Mouse (Mus musculus) ovary, postnatal 36 days (tissue): ENCODE results near the gene Fam228a.
"Not testable (repeated sequence)": the region's sequence is repeated elsewhere in the genome, so short reads cannot be mapped to it uniquely, and the experiment has no call there.

Source experiments
- DNase-seq: peaks from one replicate; pipeline ENCODE4 v3.0.0; 2022; ENCODE audit warnings: low spot score, mixed read lengths

Gene Fam228a

DNA sequence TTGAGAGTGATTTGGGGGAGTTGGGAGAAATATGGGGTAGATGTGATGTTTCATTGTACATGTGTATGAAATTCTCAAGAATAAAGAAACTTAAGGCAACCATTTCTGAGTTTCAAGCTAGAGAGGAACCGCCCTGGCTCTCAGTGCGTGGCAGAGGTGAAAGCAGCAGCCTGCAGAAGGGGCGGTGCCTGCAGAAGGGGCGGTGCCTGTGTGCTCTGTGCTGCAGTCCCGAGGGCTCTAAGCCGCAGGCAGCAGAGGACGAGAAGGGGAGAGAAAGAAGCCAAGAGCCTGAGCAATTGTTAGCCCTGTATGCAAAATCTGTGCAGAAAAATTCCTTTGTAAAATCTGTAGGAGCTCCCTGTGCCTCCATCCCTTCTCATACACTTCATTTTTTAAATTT is 20.8 kb downstream of the Fam228a start:
- no peak for DNase-seq

DNA sequence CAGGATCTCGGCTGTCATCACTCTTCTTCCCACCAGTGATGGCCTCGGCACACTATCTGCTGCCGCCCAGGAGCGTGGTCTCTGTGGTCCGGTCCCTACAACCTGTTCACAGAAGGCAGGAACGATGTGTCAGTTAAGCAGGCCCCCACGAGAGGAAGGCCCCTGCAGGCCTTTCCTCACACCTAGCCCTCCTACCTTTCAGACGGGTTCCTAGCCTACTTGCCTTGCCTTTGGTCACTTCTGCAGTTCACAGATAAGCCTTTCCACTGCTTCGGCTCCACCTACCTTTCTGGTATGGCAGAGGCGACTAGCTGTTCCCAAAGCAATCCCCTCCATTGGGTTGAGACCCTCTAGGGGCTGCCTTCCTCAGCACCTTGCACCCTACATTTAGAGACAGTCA is 22.6 kb downstream of the Fam228a start:
- no peak for DNase-seq

DNA sequence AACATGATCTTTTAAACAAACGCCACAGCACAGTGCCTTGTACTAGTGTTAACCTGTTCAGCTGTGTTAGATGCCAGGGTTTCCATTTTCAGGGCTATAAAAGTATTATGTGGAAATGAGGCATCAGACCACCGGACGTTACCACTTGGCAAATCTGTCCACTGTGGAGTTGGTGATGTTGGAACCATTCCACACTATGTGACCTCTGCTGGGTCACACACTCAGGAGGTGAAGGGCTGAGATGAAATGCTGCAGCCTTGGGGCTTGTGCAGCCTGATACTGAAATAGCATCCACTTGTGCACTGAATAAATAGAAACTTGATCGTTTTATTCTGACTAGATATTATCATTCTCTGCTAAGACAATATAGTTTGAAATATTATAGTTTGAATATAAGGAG is 24.9 kb downstream of the Fam228a start:
- no peak for DNase-seq

DNA sequence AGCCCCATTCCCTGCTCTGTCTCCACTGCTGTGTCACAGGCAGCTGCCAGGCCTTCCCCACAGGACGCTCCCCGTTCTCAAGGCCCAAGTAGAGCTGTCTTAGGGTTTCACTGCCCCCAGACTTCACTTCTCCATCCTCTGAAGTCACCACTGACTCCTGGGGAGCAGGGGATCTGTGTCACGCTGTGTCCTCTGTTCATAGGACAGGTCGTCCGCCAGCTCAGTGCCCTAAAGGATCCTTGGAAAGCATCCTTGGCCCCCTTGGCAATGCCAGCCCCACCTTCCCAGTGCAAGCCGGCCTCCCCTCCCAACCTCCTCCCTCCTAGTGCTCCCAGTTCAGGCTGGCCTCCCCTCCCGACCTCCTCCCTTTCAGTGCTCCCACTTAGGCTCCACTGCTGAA is 28.3 kb downstream of the Fam228a start:
- DNase-seq: no peak

DNA sequence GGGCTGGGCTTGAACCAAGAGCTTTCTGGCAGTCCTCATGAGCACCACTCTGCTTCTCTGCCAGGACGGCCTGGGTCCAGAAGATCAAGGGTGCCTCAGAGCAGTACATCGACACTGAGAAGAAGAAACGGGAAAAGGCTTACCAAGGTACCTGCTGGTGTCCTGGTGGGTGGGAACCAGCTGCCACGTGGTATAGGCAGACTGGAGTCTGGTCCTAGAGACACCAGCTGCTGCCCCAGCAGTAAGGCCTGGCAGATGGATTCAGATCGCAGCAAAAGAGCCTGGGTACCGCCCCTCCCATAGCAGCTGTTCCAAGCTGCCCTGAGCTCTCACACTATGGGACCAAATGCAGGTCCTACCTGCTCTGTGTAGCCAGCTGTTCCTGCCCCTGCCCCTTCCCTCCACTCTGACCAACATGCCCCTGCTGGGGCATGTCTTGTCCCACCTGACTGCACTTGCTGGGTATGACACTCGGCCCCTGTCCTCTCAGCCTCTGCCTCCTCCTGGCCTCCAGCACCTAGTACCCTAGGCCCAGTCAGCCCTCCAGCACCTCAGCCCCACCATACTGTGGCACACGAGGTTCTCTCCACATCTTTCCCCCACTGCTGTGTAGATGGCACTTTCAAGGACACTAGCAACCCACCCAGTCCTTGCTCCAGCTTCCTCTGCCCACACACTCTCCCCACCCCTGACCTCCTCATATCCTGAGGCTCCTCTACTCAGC is 29.2 kb downstream of the Fam228a start:
- no peak for DNase-seq

DNA sequence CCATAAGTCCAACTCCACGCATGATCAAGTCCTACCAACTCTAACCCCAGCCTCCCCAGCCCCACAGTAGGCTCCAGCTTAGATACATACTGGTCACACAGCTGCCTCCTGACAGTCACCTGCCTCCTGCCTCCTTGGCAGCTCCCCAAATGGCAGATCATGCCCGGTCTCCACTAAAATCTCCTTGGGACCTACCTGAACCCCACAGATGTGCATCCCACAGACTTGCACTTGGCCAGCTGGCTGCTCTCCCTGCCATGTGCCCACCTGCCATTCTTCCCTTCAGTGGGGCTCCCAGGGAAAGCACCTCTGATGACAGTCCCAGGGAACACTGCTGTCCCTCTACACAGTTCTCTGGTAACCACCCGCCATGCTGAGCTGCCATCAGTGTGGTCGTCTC is 29.9 kb downstream of the Fam228a start:
- DNase-seq: no peak

DNA sequence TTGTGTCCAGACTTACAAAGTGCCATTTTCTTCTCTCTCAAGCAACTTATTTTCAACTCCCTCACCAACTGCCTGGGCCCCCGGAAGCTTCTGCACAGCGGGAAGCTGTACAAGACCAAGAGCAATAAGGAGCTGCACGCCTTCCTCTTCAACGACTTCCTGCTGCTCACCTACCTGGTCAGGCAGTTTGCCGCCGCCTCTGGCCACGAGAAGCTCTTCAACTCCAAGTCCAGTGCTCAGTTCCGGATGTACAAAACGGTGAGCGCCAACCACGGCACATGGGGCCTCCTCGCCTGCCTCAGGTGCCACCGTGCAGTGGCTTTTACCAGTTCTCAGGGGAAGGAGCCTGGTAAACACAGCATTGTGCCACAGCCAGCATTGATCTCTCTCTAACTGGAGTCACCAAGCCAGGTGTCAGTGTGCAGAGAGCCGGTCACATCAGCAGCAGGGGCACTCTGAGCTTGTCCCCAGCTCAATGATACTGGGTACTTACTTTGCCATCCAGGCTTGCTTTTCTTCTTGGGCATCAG is 30.7 kb downstream of the Fam228a start:
- no peak for DNase-seq

DNA sequence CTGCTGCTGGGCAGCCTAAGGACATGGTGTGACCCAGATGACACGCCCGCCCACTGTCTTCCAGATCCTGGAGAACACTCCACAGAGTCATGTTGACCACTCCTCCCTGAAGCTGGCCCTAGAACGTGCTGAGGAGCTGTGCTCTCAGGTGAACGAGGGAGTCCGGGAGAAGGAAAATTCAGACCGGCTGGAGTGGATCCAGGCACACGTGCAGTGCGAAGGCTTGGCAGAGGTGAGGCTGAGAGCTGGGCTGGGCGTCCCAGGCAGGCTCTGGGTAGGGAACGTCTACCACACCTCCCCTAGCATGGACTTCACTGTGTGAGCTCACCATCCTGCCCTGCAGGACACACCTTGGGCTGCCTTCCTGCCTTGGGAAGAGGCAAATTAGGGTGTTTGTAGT is 31.3 kb downstream of the Fam228a start:
- no peak for DNase-seq

DNA sequence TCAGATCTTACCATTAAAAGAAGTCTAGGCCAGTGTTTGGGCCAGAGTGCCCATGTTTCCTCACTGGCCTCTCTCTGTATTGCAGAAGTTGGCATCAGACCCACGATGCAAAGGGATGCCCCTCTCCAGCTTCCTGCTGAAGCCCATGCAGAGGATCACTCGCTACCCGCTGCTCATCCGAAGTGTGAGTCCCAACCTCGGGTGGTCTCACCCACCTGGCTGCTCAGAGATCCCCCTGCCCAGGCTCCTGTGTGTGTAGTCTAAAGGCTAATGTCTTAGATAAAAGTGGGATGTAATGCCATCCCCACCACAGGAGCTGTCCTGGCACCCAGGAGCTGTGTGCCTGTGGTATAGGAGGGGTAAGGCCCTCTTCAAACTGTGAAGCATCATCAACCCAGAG is 32.1 kb downstream of the Fam228a start:
- no peak for DNase-seq

DNA sequence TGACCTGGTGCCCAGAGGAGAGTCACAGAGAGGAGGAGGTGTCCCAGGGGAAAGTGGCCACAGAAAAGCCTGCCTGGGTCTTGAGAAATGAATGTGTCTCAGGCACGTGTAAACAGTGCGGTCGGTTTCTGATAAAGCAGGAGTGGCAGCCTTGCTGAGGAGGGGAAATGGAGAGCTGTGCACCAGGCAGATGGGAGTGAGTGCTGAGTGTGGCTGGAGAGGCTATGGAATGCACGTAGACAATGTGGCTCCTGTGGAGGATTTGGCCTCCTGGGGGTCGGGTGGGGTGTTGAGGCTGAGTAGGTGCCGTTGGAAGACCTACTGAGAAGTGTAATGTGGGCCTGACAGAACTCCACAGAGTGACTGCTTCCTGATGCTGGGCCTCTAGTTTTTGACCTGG is 32.6 kb downstream of the Fam228a start:
- not testable (repeated sequence) for DNase-seq

DNA sequence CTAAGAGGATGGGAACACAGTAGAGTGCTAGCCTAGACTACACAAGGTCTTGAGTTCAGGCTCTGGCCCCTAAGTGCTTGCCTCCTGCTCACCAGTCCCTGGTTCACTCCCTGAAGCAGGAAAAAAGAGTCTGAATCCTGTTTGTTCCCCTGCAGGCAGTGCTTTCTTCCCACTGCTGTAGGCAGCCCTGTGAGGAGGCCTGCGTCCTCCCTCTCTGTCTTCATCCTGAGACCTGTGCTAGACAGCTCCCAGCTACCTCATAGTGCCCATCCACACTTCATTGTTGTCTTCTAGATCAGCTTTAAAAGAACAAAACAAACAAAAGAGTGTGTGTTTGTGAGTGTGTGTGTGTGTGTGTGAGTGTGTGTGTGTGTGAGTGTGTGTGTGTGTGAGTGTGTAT is 43.7 kb downstream of the Fam228a start:
- DNase-seq: no peak

DNA sequence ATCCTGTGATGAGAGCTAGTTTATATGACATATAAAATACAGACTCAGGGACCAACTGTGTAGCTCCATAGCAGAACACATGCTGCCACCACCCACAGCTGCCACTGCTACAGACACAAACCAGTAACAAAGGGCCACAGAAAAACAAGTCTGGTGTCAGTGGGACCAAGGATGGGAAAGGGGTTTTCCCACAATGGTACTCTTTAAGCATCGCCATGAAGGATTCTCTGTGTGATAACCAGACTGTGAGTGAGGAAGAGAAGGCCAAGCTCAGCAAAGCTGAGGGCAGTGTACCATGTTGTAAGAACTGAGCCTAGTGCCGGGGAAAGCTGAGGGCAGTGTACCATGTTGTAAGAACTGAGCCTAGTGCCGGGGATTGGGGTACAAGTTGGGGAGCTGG is 47.0 kb downstream of the Fam228a start:
- no peak for DNase-seq

DNA sequence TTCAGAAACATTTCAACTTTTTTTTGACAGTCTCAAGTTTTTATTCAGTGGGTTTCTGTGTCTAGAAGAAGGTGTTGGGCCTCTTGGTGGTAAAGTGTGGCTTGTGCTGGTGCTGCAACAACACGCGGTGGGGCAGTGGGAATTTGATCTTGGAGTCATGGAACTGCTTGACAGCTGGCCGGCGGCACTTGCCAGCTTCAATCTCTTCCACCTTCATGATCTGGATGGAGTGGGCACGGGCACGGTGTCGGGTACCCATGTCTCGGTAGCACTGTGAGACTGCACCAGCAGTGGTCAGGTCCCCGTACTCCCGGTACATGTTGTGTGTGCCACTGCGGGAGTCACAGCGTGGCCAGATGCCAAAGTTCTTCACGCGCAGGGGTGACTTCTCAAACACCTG is 48.9 kb downstream of the Fam228a start:
- no peak for DNase-seq

DNA sequence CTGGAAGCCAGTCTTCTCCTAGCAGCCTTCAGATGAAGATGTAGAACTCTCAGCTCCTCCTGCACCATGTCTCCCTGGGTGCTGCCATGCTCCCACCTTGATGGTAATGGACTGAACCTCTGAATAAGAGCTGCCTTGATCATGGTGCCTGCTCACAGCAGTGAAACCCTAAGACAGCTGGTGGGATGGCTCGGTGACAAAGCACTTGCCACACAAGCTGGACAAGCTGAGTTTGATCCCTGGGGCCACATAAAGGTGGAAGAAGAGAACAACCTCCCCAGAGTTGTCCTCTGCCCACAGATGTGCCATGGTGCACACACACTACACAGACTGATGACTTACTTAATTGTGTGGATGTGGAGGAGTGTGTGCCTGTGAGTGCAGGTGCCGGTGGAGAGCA is 49.8 kb downstream of the Fam228a start:
- DNase-seq: no peak

DNA sequence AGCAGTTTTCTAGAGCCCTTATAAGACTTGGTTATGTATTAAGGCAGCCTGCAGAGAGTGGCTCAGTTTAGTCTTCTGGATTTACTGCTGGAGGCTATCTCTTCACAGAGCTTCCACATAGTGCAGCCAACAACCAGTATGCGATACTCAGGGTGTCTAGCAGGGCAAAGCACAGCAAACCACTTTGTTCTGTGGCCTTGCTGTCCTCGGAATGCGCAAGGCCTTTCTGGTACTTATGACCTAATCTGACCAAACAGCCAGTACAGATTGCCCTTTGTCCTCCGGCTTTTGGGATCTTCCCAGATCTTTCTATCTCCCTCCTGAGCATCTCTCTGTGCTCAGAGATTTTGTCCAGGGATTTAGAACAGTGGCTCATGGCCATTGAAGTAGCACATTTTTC is 52.8 kb downstream of the Fam228a start:
- DNase-seq: no peak

DNA sequence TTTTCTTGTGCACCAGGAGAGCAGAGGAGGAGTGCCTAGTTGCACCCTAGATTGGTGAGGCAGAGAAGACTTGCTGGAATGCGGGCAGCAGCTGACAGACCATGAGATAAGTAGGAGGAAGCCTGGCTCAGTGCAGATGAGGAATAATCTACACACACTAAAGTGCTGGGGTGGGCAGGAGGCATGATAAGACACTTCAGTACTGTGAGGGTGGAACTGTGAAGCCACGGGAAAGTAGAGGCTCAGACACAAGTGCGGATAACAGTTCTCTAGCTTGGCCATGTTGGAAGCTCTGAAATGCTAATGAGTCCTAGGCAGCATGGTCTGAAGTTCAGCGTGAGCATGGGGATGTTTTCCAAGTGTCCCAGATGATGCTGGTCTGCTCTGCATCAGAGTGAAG is 58.3 kb downstream of the Fam228a start:
- no peak for DNase-seq

DNA sequence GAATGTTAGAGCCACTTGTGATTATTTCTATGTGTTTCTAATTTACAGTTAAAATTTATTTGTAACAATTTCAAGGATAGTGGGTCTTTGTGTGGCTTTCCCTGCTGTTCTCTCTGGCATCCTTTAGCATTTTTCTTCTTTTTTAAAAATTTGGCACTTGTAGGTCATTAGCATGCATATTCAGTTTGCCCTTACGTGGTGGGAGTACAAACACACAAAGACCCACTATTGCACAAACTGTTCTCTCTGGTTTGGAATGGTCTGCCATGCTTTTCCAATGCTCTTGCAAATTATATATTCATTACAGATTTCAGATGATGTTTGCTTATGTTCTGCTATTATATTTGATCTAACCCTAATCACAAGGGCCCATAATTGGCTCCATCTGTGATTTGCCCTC is 61.9 kb downstream of the Fam228a start:
- DNase-seq: no peak

DNA sequence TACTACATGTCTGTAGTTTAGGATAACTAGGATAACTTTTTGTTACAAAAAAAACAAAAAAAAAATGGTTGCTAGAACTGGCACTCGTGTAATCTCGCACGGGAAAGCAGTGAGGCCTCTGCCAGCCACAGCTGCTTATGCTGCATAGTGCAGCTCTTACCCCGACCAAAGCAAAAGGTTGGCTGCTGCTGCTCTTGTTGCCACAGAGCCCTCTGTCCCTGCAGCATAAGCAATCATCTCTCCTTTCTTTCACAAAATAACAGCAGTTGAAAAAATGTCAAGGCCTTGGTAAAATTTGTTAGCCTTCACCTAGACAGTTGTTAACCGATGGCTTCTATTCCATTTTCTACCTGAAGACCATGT is 72.6 kb downstream of the Fam228a start:
- no peak for DNase-seq

DNA sequence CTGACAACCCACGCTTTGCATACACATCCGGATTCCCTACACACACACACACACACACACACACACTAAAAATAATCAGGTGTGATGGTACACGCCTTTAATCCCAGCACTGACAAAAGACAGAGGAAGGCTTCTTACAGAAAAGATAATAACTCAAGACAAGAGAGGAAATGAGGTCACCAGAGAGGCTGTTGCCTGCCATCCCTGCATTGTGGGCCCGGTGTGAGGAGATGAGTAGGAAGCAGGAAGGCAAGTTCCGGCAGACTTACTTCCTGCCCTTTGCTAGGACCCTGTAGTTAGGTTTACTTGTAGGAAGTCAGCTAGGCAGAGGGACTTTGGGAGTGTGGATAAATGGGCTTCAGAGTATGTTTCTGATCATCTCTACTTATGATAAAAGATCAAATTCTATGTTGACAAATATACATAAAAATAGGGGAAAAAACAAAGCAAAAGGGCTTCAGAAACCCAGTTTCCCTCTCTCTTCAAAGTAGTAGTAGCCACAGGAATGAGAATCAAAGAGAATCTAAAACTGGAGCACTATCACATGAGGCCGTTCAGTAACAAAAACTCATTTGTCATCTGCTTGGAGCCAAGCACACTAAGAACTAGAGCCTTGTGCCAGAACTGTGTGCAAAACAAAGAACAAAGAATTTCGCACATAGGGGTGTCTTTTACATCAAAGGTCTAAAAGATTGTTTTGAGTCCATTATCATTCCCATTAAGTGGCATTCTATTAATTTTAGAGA is 73.1 kb downstream of the Fam228a start:
- DNase-seq: no peak
